Mouse (Mus musculus): ENCODE data around the gene Slf1. TPM values are rescaled to one million over a fixed set of nuclear protein-coding genes. Genes with fewer than 3 reads are reported as not detected.

Slf1 gene
- polyA plus RNA-seq, 1 experiment: 4.1 TPM

GRCm38 (mm10) chr13:77047179-77047931 is 87.9 kb downstream of the Slf1 start:
- Histone ChIP-seq H3K4me1 (ENCODE audit: control insufficient read depth, insufficient read depth, insufficient read length, low read length) (peaks cover 2% of the 10 kb centered on the region; the same call in 1 of the 2 replicates), H3K27ac (replicated peaks; ENCODE audit: low read depth, low read length) (no peak overlapping the region), H3K4me3 (ENCODE audit: insufficient read depth, low read depth, low read length) (no peak overlapping the region)

- Histone ChIP-seq H3K27ac (replicated peaks; ENCODE audit: low read depth, low read length) (no peak overlapping the region), H3K4me3 (ENCODE audit: insufficient read depth, low read depth, low read length) (no peak overlapping the region), H3K4me1 (ENCODE audit: control insufficient read depth, insufficient read depth, insufficient read length, low read length) (peaks cover 2% of the 10 kb centered on the region; the same call in 1 of the 2 replicates)
These were observed 88.9 kb downstream of the Slf1 start for GRCm38 (mm10) chr13:77046416-77046815.

GRCm38 (mm10) chr13:77045375-77045774 is 89.9 kb downstream of the Slf1 start:
- Histone ChIP-seq H3K27ac (replicated peaks; ENCODE audit: low read depth, low read length) (no peak overlapping the region), H3K4me1 (ENCODE audit: control insufficient read depth, insufficient read depth, insufficient read length, low read length) (peaks cover 2% of the 10 kb centered on the region; the same call in 1 of the 2 replicates), H3K4me3 (ENCODE audit: insufficient read depth, low read depth, low read length) (no peak overlapping the region)

- Histone ChIP-seq H3K4me3 (ENCODE audit: insufficient read depth, low read depth, low read length) (no peak overlapping the region), H3K27ac (replicated peaks; ENCODE audit: low read depth, low read length) (no peak overlapping the region), H3K4me1 (ENCODE audit: control insufficient read depth, insufficient read depth, insufficient read length, low read length) (no peaks in the 10 kb centered on the region)
These were observed 91.9 kb downstream of the Slf1 start for GRCm38 (mm10) chr13:77043375-77043774.

- Histone ChIP-seq H3K4me3 (ENCODE audit: insufficient read depth, low read depth, low read length) (no peak overlapping the region), H3K4me1 (ENCODE audit: control insufficient read depth, insufficient read depth, insufficient read length, low read length) (no peaks in the 10 kb centered on the region), H3K27ac (replicated peaks; ENCODE audit: low read depth, low read length) (no peak overlapping the region)
These were observed 105.7 kb downstream of the Slf1 start for GRCm38 (mm10) chr13:77029594-77029993.

GRCm38 (mm10) chr13:77018851-77019250 is 116.4 kb downstream of the Slf1 start:
- no peak overlapping the region for H3K27ac ChIP-seq (replicated peaks; ENCODE audit: low read depth, low read length)
- H3K4me3 ChIP-seq (ENCODE audit: insufficient read depth, low read depth, low read length): no peak overlapping the region
- no peaks in the 10 kb centered on the region for H3K4me1 ChIP-seq (ENCODE audit: control insufficient read depth, insufficient read depth, insufficient read length, low read length)

- Histone ChIP-seq H3K27ac (replicated peaks; ENCODE audit: low read depth, low read length) (no peak overlapping the region), H3K4me1 (ENCODE audit: control insufficient read depth, insufficient read depth, insufficient read length, low read length) (no peaks in the 10 kb centered on the region), H3K4me3 (ENCODE audit: insufficient read depth, low read depth, low read length) (no peak overlapping the region)
These were observed 131.6 kb downstream of the Slf1 start for GRCm38 (mm10) chr13:77003684-77004083.

- no peaks in the 10 kb centered on the region for H3K4me1 ChIP-seq (ENCODE audit: control insufficient read depth, insufficient read depth, insufficient read length, low read length)
- H3K4me3 ChIP-seq (ENCODE audit: insufficient read depth, low read depth, low read length): no peak overlapping the region
- H3K27ac ChIP-seq (replicated peaks; ENCODE audit: low read depth, low read length): no peak overlapping the region
These were observed 132.6 kb downstream of the Slf1 start for GRCm38 (mm10) chr13:77002628-77003027.

Other genes with a start within 250 kb of the Slf1 start
- 8.5 and 9.9 TPM in 2 replicates for gene 2210408I21Rik, start 67 bp upstream of the Slf1 start, polyA plus RNA-seq (2012; ENCODE audit: insufficient read depth, insufficient read length, missing spikeins)

Data from brown adipose tissue, adult 24 weeks (tissue).